Mouse (Mus musculus): ENCODE measurements around the gene 4930568D16Rik.

- TF ChIP-seq POLR2A (IDR thresholded peaks at IDR 0.05; ENCODE audit: borderline replicate concordance, insufficient read depth, low read length) (no peak), CTCF (IDR thresholded peaks at IDR 0.05; ENCODE audit: borderline replicate concordance, insufficient read depth, low read depth, low read length) (no peak)
These were observed 3.2 kb upstream of the 4930568D16Rik start for GRCm38 (mm10) chr2:35370686-35371085.
